ENCODE assay signal across 12 mouse cellular contexts in the genomic region with DNA sequence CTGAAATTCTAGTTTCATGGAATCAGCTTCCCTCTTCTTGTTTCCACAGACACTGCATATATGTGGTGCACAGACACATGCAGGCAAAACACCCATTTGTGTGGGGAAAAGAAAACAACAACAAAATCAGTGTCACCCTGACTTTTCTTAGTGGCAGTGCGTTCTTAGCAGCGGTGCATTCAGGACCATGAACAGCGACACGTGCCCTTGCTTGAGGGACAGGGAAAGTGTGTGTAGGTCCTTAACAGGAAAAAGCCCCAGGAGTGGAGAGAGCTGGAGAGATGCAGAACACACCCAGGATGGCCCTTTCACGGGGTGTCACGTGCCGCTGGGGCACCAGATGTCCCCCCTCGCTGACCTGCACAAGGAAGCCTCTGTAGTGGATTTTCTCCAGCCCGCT. TPM values are rescaled to one million over a fixed set of nuclear protein-coding genes. Genes with fewer than 3 reads are reported as not detected.
DNase-seq lines count a peak whose midpoint lies in the region; ATAC-seq lines count a peak whose summit lies in the region.
"Had no signal": no experiment of that assay in that cellular context is flagged by ENCODE, and none has a peak within 500 bp of the region (broad histone marks: within the 10 kb centered on the region; RNA-seq: fewer than 3 reads in every experiment).

No protein-coding gene starts in this region.

- no peak overlapping the region for H3K4me3 ChIP-seq in heart, embryonic 10.5 days
- no peak overlapping the region for H3K4me3 ChIP-seq in midbrain, embryonic 14.5 days (replicated peaks; ENCODE audit: low read depth, low read length)
- H3K4me3 ChIP-seq in midbrain, embryonic 15.5 days, result no peak overlapping the region
- H3K4me3 ChIP-seq: midbrain, embryonic 12.5 days had no signal

- 0 out of 2 replicates have a peak, but pooled peaks cover 3% of the 10 kb centered on the region for H3K4me1 ChIP-seq in heart, embryonic 10.5 days
- H3K4me1 ChIP-seq in midbrain, embryonic 14.5 days (ENCODE audit: control insufficient read depth, insufficient read depth, low read length), result no peaks in the 10 kb centered on the region
- H3K4me1 ChIP-seq in midbrain, embryonic 15.5 days, result no peaks in the 10 kb centered on the region
- H3K4me1 ChIP-seq: midbrain, embryonic 12.5 days had no signal

- intact Hi-C loops in heart, postnatal 14 days (cut with DNase I), result no loop called here

- H3K9ac ChIP-seq in midbrain, embryonic 14.5 days (replicated peaks; ENCODE audit: low read length), result no peak overlapping the region
- H3K9ac ChIP-seq in midbrain, embryonic 15.5 days, result no peak overlapping the region
- H3K9ac ChIP-seq: midbrain, embryonic 12.5 days had no signal

- H3K36me3 ChIP-seq in heart, embryonic 10.5 days, result no peaks in the 10 kb centered on the region
- H3K36me3 ChIP-seq in midbrain, embryonic 14.5 days (ENCODE audit: control insufficient read depth, insufficient read depth, low read length), result no peaks in the 10 kb centered on the region
- no peaks in the 10 kb centered on the region for H3K36me3 ChIP-seq in midbrain, embryonic 15.5 days (replicated peaks)
- H3K36me3 ChIP-seq: midbrain, embryonic 12.5 days had no signal

- ATAC-seq in midbrain, embryonic 14.5 days (ENCODE audit: low FRiP score, low TSS enrichment), result no peak
- no peak for ATAC-seq in midbrain, embryonic 15.5 days (replicated peaks)

- no peaks in the 10 kb centered on the region for H3K9me3 ChIP-seq in heart, embryonic 10.5 days
- no peaks in the 10 kb centered on the region for H3K9me3 ChIP-seq in midbrain, embryonic 14.5 days (ENCODE audit: control insufficient read depth, low read length)
- no peaks in the 10 kb centered on the region for H3K9me3 ChIP-seq in midbrain, embryonic 15.5 days
- H3K9me3 ChIP-seq: midbrain, embryonic 12.5 days had no signal

- no peak overlapping the region for H3K27ac ChIP-seq in heart, embryonic 10.5 days
- no peak overlapping the region for H3K27ac ChIP-seq in midbrain, embryonic 14.5 days (replicated peaks; ENCODE audit: low read depth, low read length)
- H3K27ac ChIP-seq in midbrain, embryonic 15.5 days, result no peak overlapping the region
- H3K27ac ChIP-seq: midbrain, embryonic 12.5 days had no signal

- DNase-seq in heart, postnatal 14 days, result peak; percentile 16 to 45
- no peak for DNase-seq in heart, embryonic 10.5 days (ENCODE audit: low spot score)
- peak; percentile 28 for DNase-seq in midbrain, embryonic 14.5 days
- peak; percentile 16 for DNase-seq in c-Kit-positive CD71-positive TER-119-negative erythroid progenitor cells, embryonic 14.5 days (ENCODE audit: low read depth)
- DNase-seq in mesoderm, embryonic 11.5 days (ENCODE audit: low read depth, low spot score), result peak; percentile 74
- no peak for DNase-seq in urinary bladder, postnatal 14 days (ENCODE audit: low spot score)
- no peak for DNase-seq in layer of hippocampus, postnatal 36 days
- DNase-seq: cerebellum, adult 11-12 months; right cerebral cortex, postnatal 25 days; thymus, postnatal 25 days had no signal

- WGBS in heart, embryonic 10.5 days, result 10% methylated on average over 9 of the region's 9 CpGs
- 13% methylated on average over 9 of the region's 9 CpGs for WGBS in midbrain, embryonic 14.5 days
- 10% methylated on average over 9 of the region's 9 CpGs for WGBS in midbrain, embryonic 15.5 days

- H3K4me2 ChIP-seq in midbrain, embryonic 14.5 days (ENCODE audit: low read length), result no peak overlapping the region
- H3K4me2 ChIP-seq in midbrain, embryonic 15.5 days, result no peak overlapping the region
- H3K4me2 ChIP-seq: midbrain, embryonic 12.5 days had no signal

- H3K27me3 ChIP-seq in heart, embryonic 10.5 days (ENCODE audit: insufficient read depth, poor library complexity, severe bottlenecking), result peaks cover 42% of the 10 kb centered on the region
- H3K27me3 ChIP-seq in midbrain, embryonic 14.5 days (ENCODE audit: control insufficient read depth, insufficient read depth, low read length), result no peaks in the 10 kb centered on the region
- no peaks in the 10 kb centered on the region for H3K27me3 ChIP-seq in midbrain, embryonic 15.5 days (replicated peaks)

RNA-seq across cellular contexts. Expression of a gene that starts 8.9 kb away (rescaled TPM):
- not detected for total RNA-seq in heart, postnatal 14 days (2021)
- polyA plus RNA-seq in heart, embryonic 10.5 days (2016; fragmentation: Nextera tagmentation; extraction: Ambion mirVana), result 0.33 and 1.2 TPM in 2 replicates
- polyA plus RNA-seq in midbrain, embryonic 14.5 days (2014; fragmentation: Nextera tagmentation; extraction: Ambion mirVana), result not detected in 2 replicates
- polyA plus RNA-seq in midbrain, embryonic 15.5 days (2015; fragmentation: Nextera tagmentation; extraction: Ambion mirVana), result 0.06 and 0.14 TPM in 2 replicates
- under 1 TPM; 0.07 to 0.08 TPM for total RNA-seq in layer of hippocampus, postnatal 36 days (2021)

RNA-seq across cellular contexts. Expression of a gene that starts 10.5 kb away (rescaled TPM):
- 1 to 10 TPM; 1.5 to 1.8 TPM for total RNA-seq in heart, postnatal 14 days (2021)
- polyA plus RNA-seq in heart, embryonic 10.5 days (2016; fragmentation: Nextera tagmentation; extraction: Ambion mirVana), result 1.7 and 2.1 TPM in 2 replicates
- 10.7 and 13.1 TPM in 2 replicates for polyA plus RNA-seq in midbrain, embryonic 14.5 days (2014; fragmentation: Nextera tagmentation; extraction: Ambion mirVana)
- 8.9 and 10.0 TPM in 2 replicates for polyA plus RNA-seq in midbrain, embryonic 15.5 days (2015; fragmentation: Nextera tagmentation; extraction: Ambion mirVana)
- total RNA-seq in layer of hippocampus, postnatal 36 days (2021), result 10 to 100 TPM; 59.6 to 61.7 TPM

RNA-seq across cellular contexts. Expression of a gene that starts 54.5 kb away (rescaled TPM):
- 1 to 10 TPM; 1.9 to 2.0 TPM for total RNA-seq in heart, postnatal 14 days (2021)
- 2.8 and 4.4 TPM in 2 replicates for polyA plus RNA-seq in heart, embryonic 10.5 days (2016; fragmentation: Nextera tagmentation; extraction: Ambion mirVana)
- polyA plus RNA-seq in midbrain, embryonic 14.5 days (2014; fragmentation: Nextera tagmentation; extraction: Ambion mirVana), result 6.2 and 10.2 TPM in 2 replicates
- polyA plus RNA-seq in midbrain, embryonic 15.5 days (2015; fragmentation: Nextera tagmentation; extraction: Ambion mirVana), result 8.0 and 8.4 TPM in 2 replicates
- 1 to 10 TPM; 7.4 to 8.8 TPM for total RNA-seq in layer of hippocampus, postnatal 36 days (2021)

RNA-seq across cellular contexts. Expression of a gene that starts 54.6 kb away (rescaled TPM):
- 100 to 1,000 TPM in 1 of 2 experiments, 10 to 100 TPM in 1; 99.6 to 104 TPM for total RNA-seq in heart, postnatal 14 days (2021)
- polyA plus RNA-seq in heart, embryonic 10.5 days (2016; fragmentation: Nextera tagmentation; extraction: Ambion mirVana), result 155 and 156 TPM in 2 replicates
- polyA plus RNA-seq in midbrain, embryonic 14.5 days (2014; fragmentation: Nextera tagmentation; extraction: Ambion mirVana), result 148 TPM in 2 replicates
- polyA plus RNA-seq in midbrain, embryonic 15.5 days (2015; fragmentation: Nextera tagmentation; extraction: Ambion mirVana), result 145 and 151 TPM in 2 replicates
- 10 to 100 TPM; 89.1 to 99.2 TPM for total RNA-seq in layer of hippocampus, postnatal 36 days (2021)

Comparison
In these comparisons a context has a peak if more than half of its experiments do, and no peak if none do; other contexts are left out.
1. DNase-seq: peak in heart, postnatal 14 days (2 of 2), midbrain, embryonic 14.5 days (single experiment), c-Kit-positive CD71-positive TER-119-negative erythroid progenitor cells, embryonic 14.5 days (single experiment) and mesoderm, embryonic 11.5 days (single experiment); none in heart, embryonic 10.5 days (single experiment), urinary bladder, postnatal 14 days (single experiment) and layer of hippocampus, postnatal 36 days (0 of 2).